Mouse (Mus musculus) neural tube, embryonic 15.5 days (tissue): ENCODE results near the gene Shpk. TPM values are rescaled to one million over a fixed set of nuclear protein-coding genes. Genes with fewer than 3 reads are reported as not detected.

Source experiments
- ATAC-seq: fragments of 200-750 bp; cut with Nextera tagmentation; 2 replicates; pipeline ENCODE4 v1.8.0; 2017; ENCODE audit warnings: mild to moderate bottlenecking, moderate TSS enrichment, moderate library complexity; ENCODE audit not compliant: low FRiP score
- H3K27ac ChIP-seq: fragments of 300-500 bp; sonication (generic); replicated peaks from 2 replicates; pipeline ENCODE4 v1.5.1; 2015; ENCODE audit warnings: mild to moderate bottlenecking, inconsistent platforms
- H3K27me3 ChIP-seq: fragments of 300-500 bp; sonication (generic); replicated peaks from 2 replicates; pipeline ENCODE4 v1.6.1; 2015; ENCODE audit warnings: inconsistent platforms
- H3K36me3 ChIP-seq: fragments of 300-500 bp; sonication (generic); 2 replicates; pipeline ENCODE4 v1.6.1; 2015; ENCODE audit warnings: inconsistent platforms
- H3K4me1 ChIP-seq: fragments of 300-500 bp; sonication (generic); 2 replicates; pipeline ENCODE4 v1.6.1; 2015; ENCODE audit warnings: inconsistent platforms
- H3K4me2 ChIP-seq: fragments of 300-500 bp; sonication (generic); 2 replicates; pipeline ENCODE4 v1.6.1; 2015; ENCODE audit warnings: inconsistent platforms, mild to moderate bottlenecking, moderate library complexity
- H3K4me3 ChIP-seq: fragments of 300-500 bp; sonication (generic); replicated peaks from 2 replicates; pipeline ENCODE4 v1.5.1; 2015; ENCODE audit warnings: mild to moderate bottlenecking, inconsistent platforms
- H3K9ac ChIP-seq: fragments of 300-500 bp; sonication (generic); replicated peaks from 2 replicates; pipeline ENCODE4 v1.6.1; 2015; ENCODE audit warnings: mild to moderate bottlenecking, inconsistent platforms
- H3K9me3 ChIP-seq: fragments of 300-500 bp; sonication (generic); replicated peaks from 2 replicates; pipeline ENCODE4 v1.6.1; 2016; ENCODE audit warnings: inconsistent platforms
- WGBS: fragments of 180-500 bp; shearing (Covaris S2); methylation state at CpG from one replicate; pipeline ENCODE4 v1.1.7; 2015; ENCODE audit warnings: mixed read lengths; 5-methylcytosine and 5-hydroxymethylcytosine counted together
- polyA plus RNA-seq: library from polyadenylated mRNA; unstranded; fragments of >200 nt; fragmentation: Nextera tagmentation; extraction: Ambion mirVana; gene quantifications from 2 replicates; pipeline ENCODE4 v1.2.1, GENCODE M21; 2015

Shpk gene
- polyA plus RNA-seq, 1 experiment from 2014 or later: 3.4 TPM

DNA sequence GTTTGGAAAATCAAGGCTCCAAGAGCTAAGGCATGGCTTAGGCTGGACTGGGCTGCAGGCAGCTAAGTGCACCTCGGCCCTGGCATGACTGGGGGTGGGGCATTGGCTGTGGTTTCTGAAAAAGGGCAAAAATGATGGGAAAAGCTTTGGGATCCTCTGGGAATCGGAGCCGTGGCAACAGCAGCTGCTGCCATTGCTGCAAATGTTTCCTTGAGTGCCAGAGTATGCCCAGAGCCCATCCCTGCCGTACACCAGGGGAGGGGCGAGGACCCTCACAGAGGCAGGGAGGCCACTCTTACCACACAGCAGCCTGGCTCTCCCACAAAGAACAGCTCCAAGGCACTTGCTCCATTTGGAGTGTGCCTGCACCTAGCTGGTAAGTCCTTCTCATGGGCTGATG is 34.7 kb downstream of the Shpk start, which contains the start of gene Trpv1:
TSS of gene Trpv1 (plus strand) at position 301 of the 400 bp plus-strand sequence.
- Histone ChIP-seq H3K27me3 (no peaks in the 10 kb centered on the region), H3K4me1 (0 out of 2 replicates have a peak, but pooled peaks cover 5% of the 10 kb centered on the region), H3K36me3 (no peaks in the 10 kb centered on the region), H3K27ac (no peak within 1 kb of the TSS), H3K9ac (no peak within 1 kb of the TSS), H3K4me3 (no peak within 1 kb of the TSS), H3K9me3 (0 out of 2 replicates have a peak, but pooled peaks cover 2% of the 10 kb centered on the region), H3K4me2 (no peak within 1 kb of the TSS)
- 73% methylated on average over 5 of the region's 5 CpGs for WGBS
- ATAC-seq: no peak

DNA sequence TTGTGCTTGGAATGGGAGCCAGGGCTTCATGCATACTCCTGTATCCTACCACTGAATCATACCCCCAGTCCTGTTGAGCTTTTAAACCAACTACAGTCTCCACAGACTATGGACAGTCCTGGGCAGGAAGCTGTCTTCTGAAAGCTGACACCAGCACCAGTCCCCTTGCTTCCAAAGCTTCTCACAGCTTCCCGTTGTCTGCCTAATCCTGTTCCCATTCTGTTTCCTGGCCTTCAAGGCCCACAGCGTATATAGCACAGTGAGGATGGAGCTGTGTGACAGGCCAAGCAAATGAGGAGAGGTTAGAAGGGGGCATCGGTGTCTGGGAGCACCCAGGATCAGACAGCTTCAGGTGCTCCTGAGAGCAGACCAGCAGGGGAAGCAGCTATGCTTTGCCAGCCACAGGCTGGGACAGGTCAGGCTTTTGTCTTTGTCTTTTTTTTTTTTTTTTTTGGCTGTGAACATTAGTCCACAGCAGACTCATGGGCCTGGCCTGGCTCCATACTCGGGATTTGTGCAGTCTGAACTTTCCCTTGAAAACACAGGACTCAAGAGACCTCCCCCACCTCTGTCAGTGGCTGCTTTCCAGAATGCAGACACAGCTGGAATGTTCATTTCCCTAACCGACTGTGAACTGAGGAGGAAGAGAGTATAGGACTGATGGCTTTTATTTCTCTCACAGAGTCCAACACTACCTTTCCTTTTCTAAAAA is 36.9 kb downstream of the Shpk start:
- Histone ChIP-seq H3K4me1 (0 out of 2 replicates have a peak, but pooled peaks cover 5% of the 10 kb centered on the region), H3K36me3 (no peaks in the 10 kb centered on the region), H3K4me3 (no peak overlapping the region), H3K27me3 (no peaks in the 10 kb centered on the region), H3K9ac (no peak overlapping the region), H3K4me2 (no peak overlapping the region), H3K27ac (peak overlapping the region; percentile 28), H3K9me3 (no peaks in the 10 kb centered on the region)
- 49% methylated on average over 5 of the region's 5 CpGs for WGBS
- no peak for ATAC-seq

DNA sequence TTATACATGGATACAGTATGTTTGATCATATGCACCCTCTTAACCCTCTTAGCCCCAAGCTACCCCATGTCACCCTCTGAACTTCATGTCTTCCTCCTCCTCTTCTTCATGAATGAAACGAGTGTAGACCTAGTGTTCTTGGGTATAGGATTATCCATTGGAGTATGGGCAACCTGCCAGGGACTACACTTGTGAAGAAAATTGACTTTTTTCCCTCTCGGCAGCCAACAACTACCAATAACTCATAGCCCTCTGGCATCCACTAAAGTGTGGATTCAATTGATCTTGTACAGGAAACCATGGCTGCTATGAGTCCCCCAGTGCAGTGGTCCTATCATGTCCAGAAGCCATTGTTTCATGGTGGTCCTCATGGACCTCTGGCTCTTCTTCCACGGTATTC is 37.5 kb downstream of the Shpk start:
- 0 out of 2 replicates have a peak, but pooled peaks cover 5% of the 10 kb centered on the region for H3K4me1 ChIP-seq
- no peaks in the 10 kb centered on the region for H3K9me3 ChIP-seq
- no peak overlapping the region for H3K4me3 ChIP-seq
- H3K36me3 ChIP-seq: no peaks in the 10 kb centered on the region
- no peak for ATAC-seq
- H3K9ac ChIP-seq: no peak overlapping the region
- no peak overlapping the region for H3K27ac ChIP-seq
- WGBS: 65% methylated on average over 3 of the region's 3 CpGs
- H3K27me3 ChIP-seq: no peaks in the 10 kb centered on the region
- H3K4me2 ChIP-seq: no peak overlapping the region

DNA sequence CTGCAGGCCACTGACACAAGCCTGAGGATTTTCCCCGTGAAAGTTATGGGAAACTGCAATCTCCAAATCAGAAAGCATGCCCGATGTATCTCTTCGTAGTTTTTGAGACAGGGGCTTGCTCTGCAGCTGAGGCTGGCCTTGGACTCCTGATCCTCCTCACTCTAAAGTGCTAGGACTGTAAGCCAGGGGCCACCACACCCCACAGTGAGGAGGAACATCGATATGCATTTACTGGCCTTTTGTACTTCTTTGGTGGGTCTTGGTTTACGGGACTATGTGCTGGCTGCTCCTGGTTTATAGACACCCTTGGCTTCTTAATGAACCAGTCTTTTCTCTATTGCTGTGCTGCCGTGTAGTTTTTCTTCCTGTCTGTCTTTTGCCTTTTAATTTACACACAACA is 42.9 kb downstream of the Shpk start:
- Histone ChIP-seq H3K36me3 (no peaks in the 10 kb centered on the region), H3K27me3 (no peaks in the 10 kb centered on the region), H3K9me3 (no peaks in the 10 kb centered on the region), H3K9ac (no peak overlapping the region), H3K4me2 (no peak overlapping the region), H3K4me3 (no peak overlapping the region), H3K4me1 (no peaks in the 10 kb centered on the region), H3K27ac (no peak overlapping the region)
- WGBS: 69% methylated on average over 6 of the region's 6 CpGs
- ATAC-seq: no peak

DNA sequence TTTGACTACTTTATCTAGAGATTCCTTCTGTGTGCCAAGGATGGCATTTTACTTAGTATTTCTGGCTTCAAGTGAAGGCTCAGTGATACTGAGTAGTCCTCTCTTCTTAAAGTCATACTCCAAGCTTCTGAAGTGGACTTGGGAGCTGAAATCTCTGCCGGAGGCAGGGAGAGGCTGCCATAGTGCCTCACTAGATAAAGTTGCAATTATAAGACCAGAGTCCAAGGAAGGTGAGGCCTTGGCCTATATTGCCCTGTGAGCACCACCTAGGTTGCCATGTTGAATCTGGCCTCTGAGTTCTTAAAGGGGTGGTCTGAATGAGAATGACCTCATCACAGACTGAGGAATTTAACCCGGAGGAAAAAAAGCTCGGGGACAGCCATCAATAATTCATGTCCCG is 43.5 kb downstream of the Shpk start:
- Histone ChIP-seq H3K4me2 (no peak overlapping the region), H3K9me3 (no peaks in the 10 kb centered on the region), H3K4me3 (no peak overlapping the region), H3K27me3 (no peaks in the 10 kb centered on the region), H3K4me1 (no peaks in the 10 kb centered on the region), H3K36me3 (no peaks in the 10 kb centered on the region), H3K9ac (no peak overlapping the region), H3K27ac (no peak overlapping the region)
- no peak for ATAC-seq
- 85% methylated on average over 4 of the region's 4 CpGs for WGBS

DNA sequence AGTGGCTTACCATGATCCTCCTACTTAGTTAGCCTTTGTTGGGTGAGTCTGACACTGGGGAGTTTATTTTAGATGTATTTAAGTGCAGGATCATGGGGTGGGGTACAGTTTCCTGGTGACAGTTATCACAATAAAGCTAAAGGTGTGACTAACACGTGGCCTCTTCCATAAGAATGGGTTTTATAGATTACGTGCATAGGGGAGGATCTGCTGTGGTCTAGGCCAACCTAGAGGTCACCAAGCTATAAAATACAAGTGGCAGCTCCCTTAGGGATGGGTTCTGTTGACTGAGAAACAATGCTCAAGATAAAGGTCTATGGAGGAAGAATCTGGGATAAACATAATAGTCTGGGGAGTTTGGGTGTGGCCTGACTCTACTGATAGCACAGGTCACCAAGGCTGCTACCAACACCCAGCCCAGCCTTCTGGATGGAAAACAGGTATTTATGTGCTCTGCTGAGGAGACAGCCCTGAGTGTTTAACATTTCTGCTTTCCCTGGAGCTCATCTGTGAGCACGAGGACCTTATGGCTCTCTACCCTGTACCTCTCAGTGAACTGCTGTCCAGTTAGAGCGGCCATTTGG is 58.2 kb downstream of the Shpk start:
- 78% methylated on average over 4 of the region's 4 CpGs for WGBS

DNA sequence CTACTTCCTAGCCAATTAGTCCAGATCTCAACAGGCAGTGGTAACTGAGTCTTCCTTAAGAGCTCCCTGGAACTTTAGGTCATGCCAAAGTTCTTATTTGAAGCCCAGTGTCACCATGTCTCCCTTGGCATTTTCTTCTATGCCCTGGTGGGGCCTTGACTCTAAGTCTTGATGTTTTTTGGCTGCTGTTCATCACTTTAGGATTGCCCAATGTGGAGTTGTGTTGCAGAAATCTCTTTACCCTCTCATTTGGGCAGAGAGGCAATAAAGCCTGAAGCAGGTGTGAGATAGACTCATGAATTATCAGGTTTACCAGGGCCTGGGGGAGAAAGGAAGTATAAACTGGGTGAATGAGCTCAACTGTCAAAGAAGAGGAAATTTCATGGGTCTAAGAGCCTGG is 59.4 kb downstream of the Shpk start:
- no peak for ATAC-seq
- no peak overlapping the region for H3K4me2 ChIP-seq
- no peaks in the 10 kb centered on the region for H3K4me1 ChIP-seq
- no peaks in the 10 kb centered on the region for H3K9me3 ChIP-seq
- no peak overlapping the region for H3K4me3 ChIP-seq
- no peak overlapping the region for H3K9ac ChIP-seq
- no peaks in the 10 kb centered on the region for H3K36me3 ChIP-seq
- no peak overlapping the region for H3K27ac ChIP-seq
- H3K27me3 ChIP-seq: no peaks in the 10 kb centered on the region

More for the DNA sequence above, 58.2 kb downstream of the Shpk start:
- Histone ChIP-seq H3K36me3 (no peaks in the 10 kb centered on the region), H3K4me2 (no peak overlapping the region), H3K9me3 (no peaks in the 10 kb centered on the region), H3K4me3 (no peak overlapping the region), H3K4me1 (no peaks in the 10 kb centered on the region), H3K27me3 (no peaks in the 10 kb centered on the region), H3K27ac (no peak overlapping the region), H3K9ac (no peak overlapping the region)
- ATAC-seq: no peak

DNA sequence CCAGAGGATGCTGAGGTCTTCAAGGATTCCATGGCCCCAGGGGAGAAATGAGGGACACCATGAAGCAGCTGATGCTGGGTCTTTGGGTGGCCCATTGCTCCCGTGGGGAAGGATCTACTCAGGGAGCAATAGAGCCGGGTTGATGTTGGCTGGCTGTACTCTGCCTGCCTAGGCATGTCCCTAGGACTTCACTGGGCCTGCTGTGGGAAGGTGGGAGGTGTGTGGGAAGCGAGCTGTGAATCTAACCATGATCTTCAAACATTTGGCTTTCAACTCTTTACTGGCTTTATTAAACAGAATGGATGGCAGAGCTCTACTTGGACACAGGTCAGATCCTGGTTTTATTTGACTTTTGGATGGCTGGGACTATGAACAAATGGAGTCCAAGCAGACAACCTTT is 61.2 kb downstream of the Shpk start:
- 88% methylated on average over 3 of the region's 3 CpGs for WGBS
- Histone ChIP-seq H3K9ac (no peak overlapping the region), H3K4me1 (no peaks in the 10 kb centered on the region), H3K4me2 (no peak overlapping the region), H3K4me3 (no peak overlapping the region), H3K9me3 (no peaks in the 10 kb centered on the region), H3K27me3 (no peaks in the 10 kb centered on the region), H3K27ac (no peak overlapping the region), H3K36me3 (no peaks in the 10 kb centered on the region)
- no peak for ATAC-seq

DNA sequence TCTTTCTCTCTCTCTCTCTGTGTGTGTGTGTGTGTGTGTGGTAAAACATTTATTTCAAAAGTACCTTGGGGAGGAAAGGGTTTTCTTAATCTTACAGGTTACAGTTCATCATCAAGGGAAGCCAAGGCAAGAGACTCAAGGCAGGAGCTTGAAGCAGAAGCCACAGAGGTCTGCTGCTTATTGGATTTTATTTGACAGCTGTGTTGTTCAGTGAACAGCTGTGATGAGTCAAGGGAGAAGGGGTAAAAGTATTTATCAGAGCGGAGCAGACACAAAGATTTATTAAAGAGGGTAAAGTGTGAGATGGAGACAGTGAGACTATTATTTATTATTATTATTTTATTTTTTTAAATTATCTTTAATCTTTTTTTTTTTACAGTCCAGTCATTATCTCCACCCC is 62.1 kb downstream of the Shpk start:
- no peak overlapping the region for H3K4me2 ChIP-seq
- ATAC-seq: no peak
- H3K36me3 ChIP-seq: no peaks in the 10 kb centered on the region
- H3K27ac ChIP-seq: no peak overlapping the region
- no peaks in the 10 kb centered on the region for H3K27me3 ChIP-seq
- no peak overlapping the region for H3K4me3 ChIP-seq
- WGBS: 95% methylated on average over 1 of the region's 1 CpGs
- no peak overlapping the region for H3K9ac ChIP-seq
- H3K9me3 ChIP-seq: no peaks in the 10 kb centered on the region
- no peaks in the 10 kb centered on the region for H3K4me1 ChIP-seq

DNA sequence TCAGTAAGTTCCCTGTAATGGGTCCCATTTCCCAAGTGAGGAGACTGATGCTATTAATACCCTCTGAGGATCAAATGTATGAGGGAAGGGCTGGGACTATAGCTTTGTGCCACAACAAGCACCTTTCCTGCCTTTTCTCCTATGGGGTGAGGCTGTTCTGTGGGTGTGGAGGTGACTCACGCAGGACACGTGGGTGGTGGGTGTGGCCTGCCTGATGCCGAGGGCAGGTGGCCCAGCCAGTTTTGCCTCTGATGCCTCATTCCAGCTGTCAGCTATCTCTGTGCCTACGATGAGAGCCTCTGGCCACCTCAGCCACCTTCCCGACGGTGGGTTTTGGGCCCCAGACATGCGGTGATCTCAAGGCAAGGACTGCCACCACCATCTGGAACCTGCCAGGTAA is 68.0 kb downstream of the Shpk start, which contains the start of gene Trpv3:
TSS of gene Trpv3 (plus strand) at position 122 of the 400 bp plus-strand sequence.
- Histone ChIP-seq H3K36me3 (no peaks in the 10 kb centered on the region), H3K4me3 (no peak within 1 kb of the TSS), H3K27me3 (no peaks in the 10 kb centered on the region), H3K9ac (no peak within 1 kb of the TSS), H3K4me1 (no peaks in the 10 kb centered on the region), H3K9me3 (no peaks in the 10 kb centered on the region), H3K27ac (no peak within 1 kb of the TSS), H3K4me2 (no peak within 1 kb of the TSS)
- no peak for ATAC-seq
- 90% methylated on average over 7 of the region's 7 CpGs for WGBS
